Mouse (Mus musculus) ES-Bruce4 (cell line): ENCODE measurements at regions not wholly inside any gene's neighbourhood (a gene's known extent, or its start where the extent isn't known, plus 50 kb on each side); places are given as distances from the start of the nearest gene placed in this dataset.

Source experiments
- H3K27ac ChIP-seq: 2 replicates; pipeline ENCODE4 v1.5.1; 2012; ENCODE audit warnings: low read length, inconsistent platforms; ENCODE audit not compliant: insufficient read depth
- H3K27me3 ChIP-seq: 2 replicates; pipeline ENCODE4 v1.6.1; 2012; ENCODE audit warnings: mild to moderate bottlenecking, low read length, inconsistent platforms; ENCODE audit not compliant: control insufficient read depth, poor library complexity, insufficient read depth, severe bottlenecking
- H3K36me3 ChIP-seq: 2 replicates; pipeline ENCODE4 v1.6.1; 2012; ENCODE audit warnings: inconsistent platforms, mild to moderate bottlenecking, low read length, moderate library complexity; ENCODE audit not compliant: control insufficient read depth, poor library complexity, insufficient read depth, severe bottlenecking
- H3K4me1 ChIP-seq: one replicate; pipeline ENCODE4 v1.8.1; 2011; ENCODE audit warnings: low read length; ENCODE audit not compliant: control insufficient read depth, insufficient read depth
- H3K4me3 ChIP-seq: 2 replicates; pipeline ENCODE4 v1.5.1; 2011; ENCODE audit warnings: low read depth, mild to moderate bottlenecking, low read length
- H3K9ac ChIP-seq: 2 replicates; pipeline ENCODE4 v1.6.1; 2012; ENCODE audit warnings: low read depth, mild to moderate bottlenecking, inconsistent platforms; ENCODE audit not compliant: poor library complexity, severe bottlenecking
- H3K9me3 ChIP-seq: replicated peaks from 2 replicates; pipeline ENCODE4 v1.6.1; 2012; ENCODE audit warnings: mild to moderate bottlenecking, low read length, inconsistent platforms; ENCODE audit not compliant: control insufficient read depth, poor library complexity, insufficient read depth, severe bottlenecking
- CTCF ChIP-seq: IDR thresholded peaks from one replicate; pipeline ENCODE4 v1.8.1; 2011; ENCODE audit warnings: low read depth, low read length
- EP300 ChIP-seq: IDR thresholded peaks from 2 replicates; pipeline ENCODE4 v1.6.1; 2011; ENCODE audit warnings: low read depth, low read length; ENCODE audit not compliant: insufficient read depth
- POLR2A ChIP-seq: IDR thresholded peaks from one replicate; pipeline ENCODE4 v1.8.1; 2011; ENCODE audit warnings: low read length; ENCODE audit not compliant: insufficient read depth

DNA sequence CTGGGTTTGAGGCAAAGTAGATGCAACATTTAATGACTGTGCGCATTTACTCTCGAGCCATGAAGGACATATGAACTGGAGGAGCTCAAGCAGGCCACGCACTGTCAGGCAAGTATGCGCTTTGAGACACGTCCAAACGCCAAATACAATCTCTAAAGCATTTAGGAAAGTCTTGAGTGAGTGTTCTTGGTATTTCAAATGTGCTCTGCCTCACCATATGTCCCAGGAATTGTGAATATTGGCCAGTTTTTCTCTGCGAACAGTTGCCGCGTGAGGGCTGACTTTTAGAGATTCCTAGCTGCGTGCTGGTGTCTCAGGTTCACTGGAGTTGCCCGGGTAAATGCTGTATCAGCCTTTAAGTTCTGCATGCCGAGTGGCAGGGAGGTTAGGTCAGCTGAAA lies 498.4 kb downstream of the Etnk1 start:
- Histone ChIP-seq H3K27ac (no peak overlapping the region), H3K27me3 (no peaks in the 10 kb centered on the region), H3K36me3 (no peaks in the 10 kb centered on the region), H3K4me1 (no peaks in the 10 kb centered on the region), H3K4me3 (no peak overlapping the region), H3K9ac (no peak overlapping the region), H3K9me3 (no peaks in the 10 kb centered on the region; the same call in none of the 2 replicates)
- TF ChIP-seq POLR2A, result no peak
- no peak for TF ChIP-seq CTCF

DNA sequence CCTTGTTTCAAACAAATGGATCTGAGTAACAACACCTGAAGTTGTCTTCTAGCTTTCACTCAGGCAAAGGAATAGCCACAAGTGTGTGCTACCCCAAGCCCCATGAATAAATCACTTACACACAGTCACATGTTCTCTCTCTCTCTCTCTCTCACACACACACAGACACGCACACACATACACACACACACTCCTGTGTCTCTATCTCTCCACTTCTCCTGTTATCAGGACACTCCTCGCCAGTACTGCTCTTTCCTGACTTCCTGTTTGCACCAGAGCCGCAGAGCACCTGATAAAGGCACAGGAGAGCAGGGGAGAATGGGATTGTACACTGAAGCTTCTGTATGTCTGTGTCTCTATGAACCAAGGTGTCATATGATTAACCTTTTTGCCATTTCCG lies 501.5 kb downstream of the Etnk1 start:
- H3K9ac ChIP-seq, result no peak overlapping the region
- no peak for TF ChIP-seq POLR2A
- TF ChIP-seq EP300, result no peak
- no peak for TF ChIP-seq CTCF
- H3K4me3 ChIP-seq, result no peak overlapping the region
- no peaks in the 10 kb centered on the region for H3K27me3 ChIP-seq
- H3K27ac ChIP-seq, result no peak overlapping the region
- H3K4me1 ChIP-seq, result no peaks in the 10 kb centered on the region
- H3K36me3 ChIP-seq, result no peaks in the 10 kb centered on the region
- H3K9me3 ChIP-seq, result no peaks in the 10 kb centered on the region; the same call in none of the 2 replicates

DNA sequence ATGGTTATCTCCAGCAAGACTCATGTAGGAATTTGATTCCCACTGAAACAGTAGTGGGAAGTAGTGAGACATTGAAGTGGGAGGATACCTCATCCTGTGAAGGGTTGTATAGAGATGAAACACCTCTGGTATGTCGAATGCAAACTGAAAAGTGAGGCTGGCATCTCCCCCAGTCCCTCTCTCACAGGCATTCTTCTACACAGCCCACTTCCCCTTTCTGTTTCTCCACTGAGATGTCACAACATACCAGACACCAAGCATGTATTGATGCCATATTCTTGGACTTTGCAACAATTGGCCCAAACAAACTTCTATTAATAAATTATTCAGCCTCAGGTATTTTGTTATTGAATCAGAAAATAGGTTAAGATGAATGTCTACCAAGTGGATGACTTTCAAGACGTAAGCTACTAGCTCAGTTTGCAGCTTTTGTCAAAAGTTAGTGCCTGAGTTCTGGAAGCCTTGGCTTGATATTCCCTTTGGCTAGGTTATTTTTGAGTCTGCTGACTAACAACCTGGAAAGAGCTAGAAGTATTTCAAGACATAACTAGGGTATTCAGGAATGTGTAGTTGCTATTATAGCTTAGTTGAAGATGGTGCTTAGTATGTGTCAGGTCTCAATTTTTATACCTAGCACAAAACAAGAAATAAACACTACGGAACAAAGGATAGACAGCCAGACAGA lies 502.6 kb downstream of the Etnk1 start:
- TF ChIP-seq POLR2A (no peak), CTCF (no peak), EP300 (no peak)

GRCm38 (mm10) chr6:143690131-143690530 lies 523.1 kb downstream of the Etnk1 start:
- TF ChIP-seq POLR2A, result no peak
- no peaks in the 10 kb centered on the region for H3K27me3 ChIP-seq
- H3K36me3 ChIP-seq, result no peaks in the 10 kb centered on the region
- no peaks in the 10 kb centered on the region for H3K4me1 ChIP-seq
- H3K9ac ChIP-seq, result no peak overlapping the region
- no peak overlapping the region for H3K4me3 ChIP-seq
- H3K9me3 ChIP-seq, result no peaks in the 10 kb centered on the region
- H3K27ac ChIP-seq, result no peak overlapping the region

More for the DNA sequence above, 502.6 kb downstream of the Etnk1 start:
- H3K4me3 ChIP-seq, result no peak overlapping the region
- no peaks in the 10 kb centered on the region for H3K36me3 ChIP-seq
- H3K9me3 ChIP-seq, result no peaks in the 10 kb centered on the region; the same call in none of the 2 replicates
- no peak overlapping the region for H3K27ac ChIP-seq
- no peak overlapping the region for H3K9ac ChIP-seq
- H3K27me3 ChIP-seq, result no peaks in the 10 kb centered on the region
- no peaks in the 10 kb centered on the region for H3K4me1 ChIP-seq

GRCm38 (mm10) chr6:143690866-143691265 lies 523.8 kb downstream of the Etnk1 start:
- H3K27ac ChIP-seq, result no peak overlapping the region
- no peaks in the 10 kb centered on the region for H3K9me3 ChIP-seq
- no peak for TF ChIP-seq CTCF
- no peak for TF ChIP-seq POLR2A
- no peak for TF ChIP-seq EP300
- H3K4me1 ChIP-seq, result no peaks in the 10 kb centered on the region
- no peak overlapping the region for H3K4me3 ChIP-seq
- no peak overlapping the region for H3K9ac ChIP-seq
- H3K27me3 ChIP-seq, result no peaks in the 10 kb centered on the region
- no peaks in the 10 kb centered on the region for H3K36me3 ChIP-seq

DNA sequence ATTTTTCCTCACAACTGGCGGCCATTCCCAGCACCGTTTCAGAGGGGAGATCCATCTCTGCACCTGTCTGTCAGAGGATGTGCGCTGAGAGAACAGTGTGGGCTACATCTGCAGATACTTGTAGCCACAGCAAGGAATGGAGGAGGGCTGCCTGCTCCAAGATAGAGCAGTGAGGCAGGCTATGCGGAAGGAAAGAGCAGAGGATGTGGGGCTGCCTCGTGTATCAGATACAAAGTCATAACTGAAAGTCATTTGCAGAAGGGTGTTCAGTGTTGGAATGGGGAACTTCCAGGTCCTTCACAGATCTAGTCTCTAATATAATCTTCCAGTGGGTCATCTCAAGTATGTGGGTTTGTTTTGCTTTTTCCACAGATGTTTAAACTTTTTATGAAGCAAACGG lies 531.0 kb downstream of the Etnk1 start:
- TF ChIP-seq EP300 (no peak), POLR2A (no peak), CTCF (no peak)

More for the DNA sequence above, 531.0 kb downstream of the Etnk1 start:
- no peaks in the 10 kb centered on the region for H3K36me3 ChIP-seq
- no peaks in the 10 kb centered on the region for H3K27me3 ChIP-seq
- H3K27ac ChIP-seq, result no peak overlapping the region
- no peak overlapping the region for H3K9ac ChIP-seq
- no peak overlapping the region for H3K4me3 ChIP-seq
- no peaks in the 10 kb centered on the region for H3K4me1 ChIP-seq
- H3K9me3 ChIP-seq, result no peaks in the 10 kb centered on the region
